9 mouse cellular contexts compared by ENCODE assay signal in the genomic region with DNA sequence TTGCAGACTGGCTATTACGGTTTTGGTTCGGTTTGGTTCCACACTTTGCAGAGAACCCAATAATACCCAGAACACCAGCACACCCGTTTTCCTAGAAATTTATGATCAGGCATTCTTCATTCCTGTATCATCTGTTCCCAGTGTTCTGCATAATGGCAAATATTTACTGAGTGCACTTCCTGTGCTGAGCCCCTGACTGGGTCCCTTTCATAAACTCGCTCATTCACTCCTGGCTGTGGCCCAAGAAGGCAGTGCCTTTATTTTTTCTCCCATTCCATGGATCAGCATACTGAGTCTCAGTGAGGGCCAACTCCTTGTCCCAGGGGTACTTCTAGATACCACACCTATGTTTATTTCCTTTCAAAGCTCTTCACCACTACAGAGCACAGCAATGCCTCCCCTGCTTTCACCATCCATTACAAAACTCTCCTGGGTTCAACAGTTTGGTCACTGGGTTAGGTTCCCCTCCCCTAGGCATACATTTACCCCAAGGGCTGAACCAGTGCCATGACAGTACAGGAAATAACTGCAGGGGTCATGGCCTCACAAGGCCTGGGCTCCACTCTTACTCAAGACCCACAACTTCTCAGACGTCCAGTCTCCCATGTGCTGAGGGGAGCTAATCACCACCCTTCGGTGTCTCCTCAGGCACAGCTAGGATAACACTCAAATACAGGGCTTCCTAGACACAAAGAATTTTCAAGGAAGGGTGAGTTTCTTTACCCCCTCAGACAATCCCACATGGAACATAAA.
DNase-seq lines count a peak whose midpoint lies in the region; ATAC-seq and TF ChIP-seq lines count a peak whose summit lies in the region.
"Had no signal": no experiment of that assay in that cellular context is flagged by ENCODE, and none has a peak within 500 bp of the region (broad histone marks: within the 10 kb centered on the region; RNA-seq: fewer than 3 reads in every experiment).

No protein-coding gene starts in this region.

- no peaks in the 10 kb centered on the region for H3K36me3 ChIP-seq in neural tube, embryonic 13.5 days
- H3K36me3 ChIP-seq in lung, embryonic 16.5 days (ENCODE audit: control insufficient read depth, insufficient read depth, low read length) = no peaks in the 10 kb centered on the region

- TF ChIP-seq CTCF in gastrocnemius, adult 2 months (IDR thresholded peaks at IDR 0.05) = no peak

- no peaks in the 10 kb centered on the region for H3K27me3 ChIP-seq in neural tube, embryonic 13.5 days
- H3K27me3 ChIP-seq in lung, embryonic 16.5 days (ENCODE audit: control insufficient read depth, insufficient read depth, low read depth, low read length) = no peaks in the 10 kb centered on the region

- no peak overlapping the region for H3K4me2 ChIP-seq in neural tube, embryonic 13.5 days
- no peak overlapping the region for H3K4me2 ChIP-seq in lung, embryonic 16.5 days (ENCODE audit: low read depth, low read length)

- H3K4me1 ChIP-seq in neural tube, embryonic 13.5 days (replicated peaks) = peaks cover 91% of the 10 kb centered on the region
- H3K4me1 ChIP-seq in lung, embryonic 16.5 days (replicated peaks; ENCODE audit: control insufficient read depth, insufficient read depth, low read length) = peaks cover 58% of the 10 kb centered on the region

- no peak for DNase-seq in gastrocnemius, adult 2 months
- DNase-seq in gastrocnemius, postnatal 14 days = no peak
- DNase-seq in neural tube, embryonic 10.5 days (ENCODE audit: extremely low spot score, low spot score) = no peak
- DNase-seq in urinary bladder, postnatal 10 days (ENCODE audit: low spot score) = no peak
- DNase-seq in urinary bladder, adult 18-20 months (ENCODE audit: low spot score in 2 of 2) = no peak

- intact Hi-C loops in gastrocnemius, adult 2 months (cut with DNase I) = loop anchor here (5.0 kb wide), 2 partner anchors 64 to 244 kb away; no protein-coding TSS in a partner anchor
- intact Hi-C loops in gastrocnemius, postnatal 14 days (cut with DNase I; ENCODE audit: low total_unique reads) = no loop called here

- H3K9me3 ChIP-seq in neural tube, embryonic 13.5 days = no peaks in the 10 kb centered on the region
- H3K9me3 ChIP-seq in lung, embryonic 16.5 days (ENCODE audit: control insufficient read depth, low read length) = no peaks in the 10 kb centered on the region

- ATAC-seq in neural tube, embryonic 13.5 days (ENCODE audit: low read depth) = no peak
- no peak; the same call in 1 of the 2 replicates for ATAC-seq in lung, embryonic 16.5 days (ENCODE audit: low read depth)
- no peak for ATAC-seq in monocyte, adult 5-6 weeks (replicated peaks; ENCODE audit: insufficient number of reproducible peaks, low FRiP score, low TSS enrichment, poor library complexity, severe bottlenecking)

- H3K27ac ChIP-seq in gastrocnemius, adult 2 months = peak overlapping the region; percentile 78
- peak overlapping the region; percentile 42; the same call in 1 of the 2 replicates for H3K27ac ChIP-seq in neural tube, embryonic 13.5 days (replicated peaks)
- peak overlapping the region; percentile 68 for H3K27ac ChIP-seq in lung, embryonic 16.5 days (ENCODE audit: low read length)

- 48% methylated on average over 6 of the region's 6 CpGs for WGBS in neural tube, embryonic 13.5 days
- WGBS in lung, embryonic 16.5 days = 44% methylated on average over 6 of the region's 6 CpGs

- H3K9ac ChIP-seq in neural tube, embryonic 13.5 days = no peak overlapping the region
- no peak overlapping the region for H3K9ac ChIP-seq in lung, embryonic 16.5 days (ENCODE audit: low read length)

- no peak overlapping the region for H3K4me3 ChIP-seq in gastrocnemius, adult 2 months
- H3K4me3 ChIP-seq in neural tube, embryonic 13.5 days = no peak overlapping the region
- H3K4me3 ChIP-seq in lung, embryonic 16.5 days (ENCODE audit: low read length) = no peak overlapping the region
- H3K4me3 ChIP-seq: erythroblast, embryonic 14.5 days had no signal
